Mouse (Mus musculus): ENCODE results near the gene Rasal1.

Rasal1 gene

GRCm38 (mm10) chr5:120694695-120695074 is 46.1 kb downstream of the Rasal1 start:
- DNase-seq (ENCODE audit: low spot score): no peak

GRCm38 (mm10) chr5:120696057-120696743 is 47.6 kb downstream of the Rasal1 start:
- no peak for DNase-seq (ENCODE audit: low spot score)

- DNase-seq (ENCODE audit: low spot score): no peak
Observed at GRCm38 (mm10) chr5:120696865-120697264, 48.3 kb downstream of the Rasal1 start.

- DNase-seq (ENCODE audit: low spot score): no peak
Observed at GRCm38 (mm10) chr5:120698181-120698580, 49.6 kb downstream of the Rasal1 start.

- no peak for DNase-seq (ENCODE audit: low spot score)
Observed at GRCm38 (mm10) chr5:120698801-120699391, 50.3 kb downstream of the Rasal1 start.

- DNase-seq (ENCODE audit: low spot score): no peak
Observed at GRCm38 (mm10) chr5:120700996-120701790, 52.6 kb downstream of the Rasal1 start.

GRCm38 (mm10) chr5:120702421-120702820 is 53.8 kb downstream of the Rasal1 start:
- no peak for DNase-seq (ENCODE audit: low spot score)

- DNase-seq (ENCODE audit: low spot score): no peak
Observed at GRCm38 (mm10) chr5:120702969-120703368, 54.4 kb downstream of the Rasal1 start.

- DNase-seq (ENCODE audit: low spot score): no peak
Observed at GRCm38 (mm10) chr5:120703660-120704059, 55.0 kb downstream of the Rasal1 start.

- no peak for DNase-seq (ENCODE audit: low spot score)
Observed at GRCm38 (mm10) chr5:120704421-120704820, 55.8 kb downstream of the Rasal1 start.

- no peak for DNase-seq (ENCODE audit: low spot score)
Observed at GRCm38 (mm10) chr5:120706541-120706940, 57.9 kb downstream of the Rasal1 start.

- no peak for DNase-seq (ENCODE audit: low spot score)
Observed at GRCm38 (mm10) chr5:120706976-120707375, 58.4 kb downstream of the Rasal1 start.

- DNase-seq (ENCODE audit: low spot score): no peak
Observed at GRCm38 (mm10) chr5:120710161-120710825, 61.7 kb downstream of the Rasal1 start.

- no peak for DNase-seq (ENCODE audit: low spot score)
Observed at GRCm38 (mm10) chr5:120710826-120711248, 62.2 kb downstream of the Rasal1 start.

GRCm38 (mm10) chr5:120711416-120711815 is 62.8 kb downstream of the Rasal1 start:
- DNase-seq (ENCODE audit: low spot score): no peak

- no peak for DNase-seq (ENCODE audit: low spot score)
Observed at GRCm38 (mm10) chr5:120711827-120712226, 63.2 kb downstream of the Rasal1 start, which contains the start of gene Dtx1. TSS of gene Dtx1 (minus strand) at chr5:120711927.

GRCm38 (mm10) chr5:120712721-120713120 is 64.1 kb downstream of the Rasal1 start:
- no peak for DNase-seq (ENCODE audit: low spot score)

GRCm38 (mm10) chr5:120714314-120714713 is 65.7 kb downstream of the Rasal1 start:
- peak; percentile 34 for DNase-seq (ENCODE audit: low spot score)

GRCm38 (mm10) chr5:120717136-120717535 is 68.5 kb downstream of the Rasal1 start:
- DNase-seq (ENCODE audit: low spot score): no peak

GRCm38 (mm10) chr5:120718600-120719378 is 70.2 kb downstream of the Rasal1 start:
- DNase-seq (ENCODE audit: low spot score): no peak

- DNase-seq (ENCODE audit: low spot score): no peak
Observed at GRCm38 (mm10) chr5:120721005-120721404, 72.4 kb downstream of the Rasal1 start.
